Mouse (Mus musculus) hindbrain, embryonic 11.5 days (tissue): ENCODE data around the gene Opn3. TPM values are rescaled to one million over a fixed set of nuclear protein-coding genes. Genes with fewer than 3 reads are reported as not detected.

ENCODE experiments used
- ATAC-seq: fragments of 200-750 bp; cut with Nextera tagmentation; 2 replicates; pipeline ENCODE4 v1.8.0; 2017; ENCODE audit warnings: mild to moderate bottlenecking, moderate TSS enrichment, moderate library complexity; ENCODE audit not compliant: low FRiP score
- DNase-seq: peaks from one replicate; pipeline ENCODE4 v3.0.0-alpha.2; 2015; ENCODE audit warnings: low spot score
- H3K27ac ChIP-seq: fragments of 300-500 bp; sonication (generic); 2 replicates; pipeline ENCODE4 v1.5.1; 2014; ENCODE audit warnings: mild to moderate bottlenecking, low read depth, low read length
- H3K27me3 ChIP-seq: fragments of 300-500 bp; sonication (generic); 2 replicates; pipeline ENCODE4 v1.6.1; 2014; ENCODE audit warnings: mild to moderate bottlenecking, low read length, moderate library complexity, mixed read lengths; ENCODE audit not compliant: control insufficient read depth, insufficient read depth
- H3K36me3 ChIP-seq: fragments of 300-500 bp; sonication (generic); 2 replicates; pipeline ENCODE4 v1.6.1; 2014; ENCODE audit warnings: mild to moderate bottlenecking, low read length, moderate library complexity, mixed read lengths; ENCODE audit not compliant: control insufficient read depth, insufficient read depth
- H3K4me1 ChIP-seq: fragments of 300-500 bp; sonication (generic); replicated peaks from 2 replicates; pipeline ENCODE4 v1.6.1; 2014; ENCODE audit warnings: low read length, mixed read lengths; ENCODE audit not compliant: control insufficient read depth, insufficient read depth
- H3K4me2 ChIP-seq: fragments of 300-500 bp; sonication (generic); replicated peaks from 2 replicates; pipeline ENCODE4 v1.6.1; 2014; ENCODE audit warnings: mild to moderate bottlenecking, low read depth, low read length
- H3K4me3 ChIP-seq: fragments of 300-500 bp; sonication (generic); 2 replicates; pipeline ENCODE4 v1.5.1; 2014; ENCODE audit warnings: low read depth, low read length
- H3K9ac ChIP-seq: fragments of 300-500 bp; sonication (generic); 2 replicates; pipeline ENCODE4 v1.6.1; 2014; ENCODE audit warnings: low read depth, low read length
- H3K9me3 ChIP-seq: fragments of 300-500 bp; sonication (generic); 2 replicates; pipeline ENCODE4 v1.6.1; 2016; ENCODE audit warnings: low read length; ENCODE audit not compliant: control insufficient read depth
- WGBS: fragments of 180-500 bp; shearing (Covaris S2); extraction: QIAGEN DNeasy Blood & Tissue Kit; methylation state at CpG from one replicate; pipeline ENCODE4 v1.1.7; 2014; 5-methylcytosine and 5-hydroxymethylcytosine counted together
- polyA plus RNA-seq: library from polyadenylated mRNA; unstranded; fragments of >200 nt; fragmentation: Nextera tagmentation; extraction: Ambion mirVana; gene quantifications from 2 replicates; pipeline ENCODE4 v1.2.1, GENCODE M21; 2014

The Opn3 gene
- polyA plus RNA-seq, 1 experiment from 2014 or later: 12.4 TPM

GRCm38 (mm10) chr1:175639072-175639471, 53.5 kb downstream of the Opn3 start:
- Histone ChIP-seq H3K4me1 (no peaks in the 10 kb centered on the region), H3K4me3 (no peak overlapping the region), H3K27me3 (no peaks in the 10 kb centered on the region), H3K36me3 (no peaks in the 10 kb centered on the region), H3K9me3 (no peaks in the 10 kb centered on the region), H3K4me2 (no peak overlapping the region), H3K9ac (no peak overlapping the region), H3K27ac (no peak overlapping the region)
- DNase-seq (no peak), ATAC-seq (no peak)
- WGBS: 90% methylated on average over 7 of the region's 7 CpGs

DNA sequence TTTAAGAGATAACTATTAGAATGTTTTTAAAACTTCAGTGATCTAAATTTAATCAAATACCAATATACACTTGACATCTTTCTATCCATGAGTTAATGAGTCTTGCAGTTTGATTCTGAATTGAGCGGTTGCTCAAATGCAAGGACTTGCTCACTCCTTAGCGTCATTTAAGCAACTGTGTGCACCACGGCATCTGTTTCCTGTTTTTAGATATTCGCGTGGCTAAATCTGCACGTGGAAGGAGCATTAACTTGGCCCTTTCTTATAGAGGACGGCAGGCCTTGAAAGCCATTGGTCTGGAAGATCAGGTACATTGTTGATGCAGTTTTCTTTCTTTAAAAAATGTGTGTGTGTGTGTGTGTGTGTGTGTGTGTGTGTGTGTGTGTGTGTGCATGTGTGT, 54.9 kb downstream of the Opn3 start:
- WGBS: 81% methylated on average over 7 of the region's 7 CpGs

GRCm38 (mm10) chr1:175632470-175632869, 60.1 kb downstream of the Opn3 start:
- no peak overlapping the region for H3K27ac ChIP-seq
- DNase-seq (no peak), ATAC-seq (no peak)
- no peaks in the 10 kb centered on the region for H3K9me3 ChIP-seq
- no peak overlapping the region for H3K9ac ChIP-seq
- over 99% methylated on average over 14 of the region's 14 CpGs for WGBS
- H3K4me2 ChIP-seq: no peak overlapping the region
- no peaks in the 10 kb centered on the region for H3K36me3 ChIP-seq
- no peaks in the 10 kb centered on the region for H3K4me1 ChIP-seq
- H3K4me3 ChIP-seq: no peak overlapping the region
- no peaks in the 10 kb centered on the region for H3K27me3 ChIP-seq

More for the DNA sequence above, 54.9 kb downstream of the Opn3 start:
- Histone ChIP-seq H3K36me3 (no peaks in the 10 kb centered on the region), H3K9me3 (no peaks in the 10 kb centered on the region), H3K4me2 (no peak overlapping the region), H3K4me3 (no peak overlapping the region), H3K9ac (no peak overlapping the region), H3K27me3 (no peaks in the 10 kb centered on the region), H3K27ac (no peak overlapping the region), H3K4me1 (no peaks in the 10 kb centered on the region)
- DNase-seq: no peak
- ATAC-seq: no peak

DNA sequence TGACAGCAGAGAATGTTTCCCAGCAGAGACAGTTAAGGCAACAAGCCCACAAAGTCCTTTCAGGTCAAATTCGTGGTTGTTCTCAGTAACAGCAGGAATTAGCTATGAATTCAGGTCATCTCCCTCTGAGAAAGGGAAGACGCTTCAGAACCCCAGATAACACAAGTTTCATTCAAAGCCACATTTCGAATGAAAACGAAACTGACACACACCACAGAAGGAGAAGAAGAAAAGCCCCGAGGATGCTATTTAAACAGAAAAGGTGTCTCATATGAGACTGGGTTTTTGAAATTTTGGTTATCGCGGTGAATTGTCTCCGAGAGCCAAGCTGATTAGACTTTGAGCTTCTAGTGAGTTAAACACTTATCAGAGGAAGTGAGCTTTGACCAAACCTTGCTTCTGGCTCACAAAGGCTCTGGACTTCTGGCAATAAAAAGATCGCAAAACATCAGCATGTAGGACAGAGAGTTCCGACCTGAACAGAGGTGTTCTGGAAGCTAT, 60.8 kb downstream of the Opn3 start:
- no peak for DNase-seq
- WGBS: 86% methylated on average over 10 of the region's 10 CpGs
- Histone ChIP-seq H3K4me1 (no peaks in the 10 kb centered on the region), H3K27ac (no peak overlapping the region), H3K4me3 (no peak overlapping the region), H3K9ac (no peak overlapping the region), H3K27me3 (no peaks in the 10 kb centered on the region), H3K36me3 (no peaks in the 10 kb centered on the region), H3K9me3 (no peaks in the 10 kb centered on the region), H3K4me2 (no peak overlapping the region)
- no peak for ATAC-seq

DNA sequence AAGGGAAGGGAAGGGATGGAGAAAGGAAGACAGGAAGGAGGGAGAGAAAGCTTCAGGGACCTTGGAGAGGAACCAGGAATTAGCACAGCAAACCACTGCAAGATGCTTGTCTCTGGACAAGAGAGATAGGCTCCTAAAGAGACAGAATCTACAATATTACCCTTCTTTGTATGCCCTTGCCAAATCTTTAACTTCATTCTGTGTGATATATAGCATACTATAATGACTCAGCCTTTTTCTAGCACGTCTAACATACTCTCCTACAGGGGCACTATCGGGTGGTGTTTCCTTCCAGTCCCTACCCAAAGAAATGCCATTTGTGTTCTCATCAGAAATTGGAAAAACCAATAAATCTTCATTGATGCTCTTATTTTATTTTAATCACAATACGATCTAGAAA, 61.5 kb downstream of the Opn3 start:
- H3K9me3 ChIP-seq: no peaks in the 10 kb centered on the region
- H3K4me2 ChIP-seq: no peak overlapping the region
- no peak overlapping the region for H3K9ac ChIP-seq
- H3K27me3 ChIP-seq: no peaks in the 10 kb centered on the region
- no peak overlapping the region for H3K27ac ChIP-seq
- H3K4me1 ChIP-seq: no peaks in the 10 kb centered on the region
- H3K4me3 ChIP-seq: no peak overlapping the region
- ATAC-seq: no peak
- H3K36me3 ChIP-seq: no peaks in the 10 kb centered on the region
- no peak for DNase-seq
- WGBS: 86% methylated on average over 3 of the region's 3 CpGs

GRCm38 (mm10) chr1:175630345-175630744, 62.2 kb downstream of the Opn3 start:
- no peaks in the 10 kb centered on the region for H3K27me3 ChIP-seq
- no peak overlapping the region for H3K4me3 ChIP-seq
- H3K27ac ChIP-seq: no peak overlapping the region
- H3K9me3 ChIP-seq: no peaks in the 10 kb centered on the region
- H3K9ac ChIP-seq: no peak overlapping the region
- ATAC-seq: no peak
- no peaks in the 10 kb centered on the region for H3K4me1 ChIP-seq
- H3K36me3 ChIP-seq: no peaks in the 10 kb centered on the region
- DNase-seq: no peak
- WGBS: 86% methylated on average over 5 of the region's 5 CpGs
- no peak overlapping the region for H3K4me2 ChIP-seq

GRCm38 (mm10) chr1:175629248-175629647, 63.3 kb downstream of the Opn3 start:
- H3K27ac ChIP-seq: no peak overlapping the region
- H3K4me1 ChIP-seq: 0 out of 2 replicates have a peak, but pooled peaks cover under 1% of the 10 kb centered on the region
- WGBS: 84% methylated on average over 6 of the region's 6 CpGs
- no peak overlapping the region for H3K9ac ChIP-seq
- no peak overlapping the region for H3K4me3 ChIP-seq
- H3K4me2 ChIP-seq: no peak overlapping the region
- no peaks in the 10 kb centered on the region for H3K36me3 ChIP-seq
- no peaks in the 10 kb centered on the region for H3K9me3 ChIP-seq
- DNase-seq: no peak
- ATAC-seq: no peak
- no peaks in the 10 kb centered on the region for H3K27me3 ChIP-seq

DNA sequence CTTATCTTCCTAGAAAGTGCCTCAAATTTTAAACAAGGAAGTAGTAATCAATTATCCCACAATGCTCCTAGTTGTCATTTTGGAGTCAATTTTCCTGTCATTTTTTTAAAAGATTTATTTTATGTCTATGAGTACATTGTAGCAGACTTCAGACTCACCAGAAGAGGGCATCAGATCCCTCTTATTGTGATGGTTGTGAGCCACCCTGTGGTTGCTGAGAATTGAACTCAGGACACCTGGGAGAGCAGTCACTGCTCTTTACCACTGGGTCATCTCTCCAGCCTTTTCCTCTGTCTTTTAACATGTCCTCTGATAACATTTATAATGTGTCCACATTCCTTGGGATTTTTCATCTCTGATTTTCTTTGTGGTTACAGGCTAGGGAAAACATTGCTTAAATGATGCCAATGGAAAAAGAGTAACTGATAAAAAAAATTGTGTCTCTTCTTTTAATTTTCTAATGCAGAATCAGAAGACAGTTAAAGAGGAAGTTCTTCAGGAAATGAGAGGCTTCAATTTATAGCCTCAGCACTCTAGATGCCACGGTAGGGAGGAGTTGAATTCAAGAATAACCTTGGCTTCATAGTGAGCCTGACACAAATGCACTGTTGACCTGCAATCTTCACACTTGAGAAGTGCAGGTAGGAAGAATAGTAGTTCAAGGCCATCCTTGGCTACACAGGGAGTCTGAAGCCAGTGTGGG, 66.4 kb downstream of the Opn3 start:
- H3K27me3 ChIP-seq: no peaks in the 10 kb centered on the region
- H3K27ac ChIP-seq: no peak overlapping the region
- H3K36me3 ChIP-seq: no peaks in the 10 kb centered on the region
- 87% methylated on average over 1 of the region's 1 CpGs for WGBS
- no peak overlapping the region for H3K9ac ChIP-seq
- H3K4me2 ChIP-seq: peak overlapping the region; percentile 34
- H3K9me3 ChIP-seq: no peaks in the 10 kb centered on the region
- H3K4me3 ChIP-seq: peak overlapping the region; percentile 65; the same call in 1 of the 2 replicates
- peak; percentile 69 for ATAC-seq
- 0 out of 2 replicates have a peak, but pooled peaks cover 2% of the 10 kb centered on the region for H3K4me1 ChIP-seq
- peak; percentile 46 for DNase-seq

DNA sequence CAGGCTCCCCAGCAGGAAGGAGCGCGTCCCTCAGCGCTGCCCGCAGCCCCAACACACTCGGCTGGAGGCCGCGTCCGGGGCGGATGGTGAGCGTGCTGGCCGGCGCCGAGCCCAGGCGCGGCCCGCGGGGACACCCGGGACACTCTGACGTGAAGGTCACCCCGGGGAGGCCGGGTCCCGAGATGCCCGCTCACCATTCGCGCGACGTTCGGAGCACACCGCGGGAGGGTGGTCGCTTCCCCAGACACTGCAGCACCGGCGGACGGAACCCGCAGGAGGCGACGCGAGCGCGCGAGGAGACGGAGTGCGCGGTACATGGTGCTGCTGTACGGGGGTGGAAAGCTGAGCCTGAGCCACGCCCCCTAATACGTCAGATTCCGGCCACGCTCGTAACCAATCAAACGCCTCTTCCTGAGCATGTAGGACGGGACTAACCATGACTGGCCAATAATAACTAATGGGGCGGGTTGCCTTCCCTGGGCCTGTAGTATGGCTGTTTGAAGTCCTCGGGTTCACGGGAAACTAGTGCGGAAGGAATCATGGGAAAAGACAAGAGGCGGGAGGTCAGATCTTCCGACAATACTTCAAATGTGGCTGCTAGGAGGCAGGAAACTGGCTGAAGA, 67.2 kb downstream of the Opn3 start, which contains the start of gene Fh1:
Gene Fh1 (minus strand): TSS at position 379 of the 623 bp plus-strand sequence.
- Histone ChIP-seq H3K4me1 (0 out of 2 replicates have a peak, but pooled peaks cover 2% of the 10 kb centered on the region), H3K36me3 (no peaks in the 10 kb centered on the region), H3K4me2 (peak within 1 kb of the TSS; percentile 91), H3K9me3 (no peaks in the 10 kb centered on the region), H3K27ac (peak within 1 kb of the TSS; percentile 83), H3K9ac (peak within 1 kb of the TSS; percentile 92), H3K27me3 (no peaks in the 10 kb centered on the region), H3K4me3 (peak within 1 kb of the TSS; percentile 65)
- DNase-seq: peak; percentile 95
- WGBS: 0% methylated on average over 58 of the region's 58 CpGs
- ATAC-seq: peak; percentile 100
